Mouse (Mus musculus) heart, postnatal 0 days (tissue): ENCODE results near the gene Afm. TPM values are rescaled to one million over a fixed set of nuclear protein-coding genes. Genes with fewer than 3 reads are reported as not detected.

ENCODE experiments used
- ATAC-seq: fragments of 200-750 bp; cut with Nextera tagmentation; 2 replicates; pipeline ENCODE4 v1.8.0; 2017; ENCODE audit warnings: low read depth, moderate number of reproducible peaks, moderate library complexity; ENCODE audit not compliant: insufficient read depth
- DNase-seq: peaks from one replicate; pipeline ENCODE4 v3.0.0-alpha.2; 2016; ENCODE audit warnings: low spot score
- H3K27ac ChIP-seq: fragments of 300-500 bp; sonication (generic); 2 replicates; pipeline ENCODE4 v1.5.1; 2014; ENCODE audit warnings: low read depth, mild to moderate bottlenecking
- H3K27me3 ChIP-seq: fragments of 300-500 bp; sonication (generic); 2 replicates; pipeline ENCODE4 v1.6.1; 2014; ENCODE audit warnings: low read length, mixed read lengths; ENCODE audit not compliant: control insufficient read depth, insufficient read depth
- H3K36me3 ChIP-seq: fragments of 300-500 bp; sonication (generic); replicated peaks from 2 replicates; pipeline ENCODE4 v1.6.1; 2014; ENCODE audit warnings: low read length, mixed read lengths; ENCODE audit not compliant: control insufficient read depth, insufficient read depth
- H3K4me1 ChIP-seq: fragments of 300-500 bp; sonication (generic); 2 replicates; pipeline ENCODE4 v1.6.1; 2014; ENCODE audit warnings: antibody characterized with exemption; ENCODE audit not compliant: control insufficient read depth, insufficient read depth
- H3K4me2 ChIP-seq: fragments of 300-500 bp; sonication (generic); 2 replicates; pipeline ENCODE4 v1.6.1; 2014; ENCODE audit warnings: low read depth, mild to moderate bottlenecking, low read length, moderate library complexity
- H3K4me3 ChIP-seq: fragments of 300-500 bp; sonication (generic); 2 replicates; pipeline ENCODE4 v1.5.1; 2014; ENCODE audit warnings: low read depth, low read length
- H3K9ac ChIP-seq: fragments of 300-500 bp; sonication (generic); replicated peaks from 2 replicates; pipeline ENCODE4 v1.6.1; 2014; ENCODE audit warnings: low read depth, low read length, mixed read lengths
- H3K9me3 ChIP-seq: fragments of 300-500 bp; sonication (generic); replicated peaks from 2 replicates; pipeline ENCODE4 v1.6.1; 2016; ENCODE audit warnings: low read length; ENCODE audit not compliant: control insufficient read depth
- CTCF ChIP-seq: IDR thresholded peaks from 2 replicates; pipeline ENCODE4 v1.5.1; 2016; ENCODE audit warnings: antibody characterized with exemption, control low read depth, low read depth
- EP300 ChIP-seq: IDR thresholded peaks from 2 replicates; pipeline ENCODE4 v1.6.1; 2016; ENCODE audit warnings: antibody characterized with exemption, low read depth
- whole genome bisulfite sequencing: fragments of 180-500 bp; shearing (Covaris S2); extraction: QIAGEN DNeasy Blood & Tissue Kit; methylation state at CpG from one replicate; pipeline ENCODE4 v1.1.7; 2014; 5-methylcytosine and 5-hydroxymethylcytosine counted together
- polyA plus RNA-seq: library from polyadenylated mRNA; unstranded; fragments of >200 nt; fragmentation: Nextera tagmentation; extraction: Ambion mirVana; gene quantifications from 2 replicates; pipeline ENCODE4 v1.2.1, GENCODE M21; 2015
- total RNA-seq: library from RNA; depleted of rRNA; stranded (reverse); fragments of >200 nt; gene quantifications from 2 replicates; pipeline ENCODE4 v1.2.3, GENCODE M21; 2014; ENCODE audit warnings: low replicate concordance

Gene Afm
- total and polyA plus RNA-seq, 2 experiments from 2014 or later, result not detected

GRCm38 (mm10) chr5:90567788-90568187, 49.1 kb downstream of the Afm start:
- no peak overlapping the region for H3K4me3 ChIP-seq
- TF ChIP-seq EP300 (no peak), CTCF (no peak)
- peaks cover 8% of the 10 kb centered on the region; the same call in 1 of the 2 replicates for H3K4me1 ChIP-seq
- H3K9ac ChIP-seq, result no peak overlapping the region
- peak; percentile 60; the same call in 1 of the 2 replicates for ATAC-seq
- no peaks in the 10 kb centered on the region for H3K36me3 ChIP-seq
- H3K27ac ChIP-seq, result no peak overlapping the region
- H3K27me3 ChIP-seq, result no peaks in the 10 kb centered on the region
- DNase-seq, result no peak
- 37% methylated on average over 5 of the region's 5 CpGs for WGBS
- H3K4me2 ChIP-seq, result no peak overlapping the region
- no peaks in the 10 kb centered on the region for H3K9me3 ChIP-seq

- H3K4me3 ChIP-seq, result no peak overlapping the region
- H3K27me3 ChIP-seq, result no peaks in the 10 kb centered on the region
- H3K9ac ChIP-seq, result no peak overlapping the region
- no peak overlapping the region for H3K4me2 ChIP-seq
- peaks cover 8% of the 10 kb centered on the region; the same call in 1 of the 2 replicates for H3K4me1 ChIP-seq
- peak; percentile 27; the same call in 1 of the 2 replicates for ATAC-seq
- no peak for TF ChIP-seq EP300
- TF ChIP-seq CTCF, result no peak
- no peak overlapping the region for H3K27ac ChIP-seq
- no peaks in the 10 kb centered on the region for H3K36me3 ChIP-seq
- DNase-seq, result peak; percentile 55
- H3K9me3 ChIP-seq, result no peaks in the 10 kb centered on the region
Measured at GRCm38 (mm10) chr5:90568338-90568737, 49.6 kb downstream of the Afm start.

- ATAC-seq (no peak), DNase-seq (no peak)
- H3K36me3 ChIP-seq, result no peaks in the 10 kb centered on the region
- no peak overlapping the region for H3K27ac ChIP-seq
- no peaks in the 10 kb centered on the region for H3K27me3 ChIP-seq
- WGBS, result 66% methylated on average over 3 of the region's 3 CpGs
- no peak overlapping the region for H3K4me3 ChIP-seq
- H3K9ac ChIP-seq, result no peak overlapping the region
- no peak for TF ChIP-seq CTCF
- no peak for TF ChIP-seq EP300
- no peaks in the 10 kb centered on the region for H3K9me3 ChIP-seq
- H3K4me2 ChIP-seq, result no peak overlapping the region
- H3K4me1 ChIP-seq, result peaks cover 8% of the 10 kb centered on the region; the same call in 1 of the 2 replicates
Measured at GRCm38 (mm10) chr5:90571216-90571615, 52.5 kb downstream of the Afm start.

GRCm38 (mm10) chr5:90577751-90578150, 59.0 kb downstream of the Afm start:
- H3K36me3 ChIP-seq, result no peaks in the 10 kb centered on the region
- no peaks in the 10 kb centered on the region for H3K27me3 ChIP-seq
- DNase-seq, result no peak
- H3K4me2 ChIP-seq, result no peak overlapping the region
- no peaks in the 10 kb centered on the region for H3K9me3 ChIP-seq
- no peak overlapping the region for H3K27ac ChIP-seq
- no peaks in the 10 kb centered on the region for H3K4me1 ChIP-seq
- no peak overlapping the region for H3K9ac ChIP-seq
- H3K4me3 ChIP-seq, result no peak overlapping the region
- TF ChIP-seq EP300 (no peak), CTCF (no peak)
- WGBS, result 66% methylated on average over 9 of the region's 9 CpGs
- no peak for ATAC-seq

GRCm38 (mm10) chr5:90579556-90579955, 60.8 kb downstream of the Afm start:
- WGBS, result 86% methylated on average over 9 of the region's 9 CpGs
- no peak for ATAC-seq
- no peaks in the 10 kb centered on the region for H3K27me3 ChIP-seq
- H3K9me3 ChIP-seq, result no peaks in the 10 kb centered on the region
- no peaks in the 10 kb centered on the region for H3K4me1 ChIP-seq
- DNase-seq, result no peak
- H3K36me3 ChIP-seq, result no peaks in the 10 kb centered on the region
- H3K4me3 ChIP-seq, result no peak overlapping the region
- no peak overlapping the region for H3K4me2 ChIP-seq
- H3K27ac ChIP-seq, result no peak overlapping the region
- no peak for TF ChIP-seq CTCF
- no peak for TF ChIP-seq EP300
- H3K9ac ChIP-seq, result no peak overlapping the region

- Histone ChIP-seq H3K4me1 (no peaks in the 10 kb centered on the region), H3K4me3 (no peak overlapping the region), H3K9me3 (no peaks in the 10 kb centered on the region), H3K27ac (no peak overlapping the region), H3K36me3 (no peaks in the 10 kb centered on the region), H3K27me3 (no peaks in the 10 kb centered on the region), H3K9ac (no peak overlapping the region), H3K4me2 (no peak overlapping the region)
- DNase-seq (no peak), ATAC-seq (no peak)
- WGBS, result 83% methylated on average over 6 of the region's 6 CpGs
- TF ChIP-seq CTCF (no peak), EP300 (no peak)
Measured at GRCm38 (mm10) chr5:90582179-90582578, 63.4 kb downstream of the Afm start.
